Mouse (Mus musculus): ENCODE results near the gene Calml4. TPM values are rescaled to one million over a fixed set of nuclear protein-coding genes. Genes with fewer than 3 reads are reported as not detected.

Gene Calml4
- total and polyA plus RNA-seq, 3 experiments = 0.62 to 4.6 TPM; not detected in 1

- TF ChIP-seq RAD21 (IDR thresholded peaks at IDR 0.05; ENCODE audit: low read depth, low read length) = no peak
- no peak for TF ChIP-seq TAL1 (IDR thresholded peaks at IDR 0.05; ENCODE audit: low read length)
- no peak for TF ChIP-seq GABPA (IDR thresholded peaks at IDR 0.05; ENCODE audit: low read depth, low read length)
- TF ChIP-seq MYB (IDR thresholded peaks at IDR 0.05; ENCODE audit: low read depth, low read length) = no peak
- TF ChIP-seq MEF2A (IDR thresholded peaks at IDR 0.05; ENCODE audit: extremely low read depth, insufficient replicate concordance, low read depth, low read length, poor library complexity, severe bottlenecking) = no peak
- 0 out of 2 replicates have a peak, but pooled peaks have one; percentile 7 for TF ChIP-seq USF1 (IDR thresholded peaks at IDR 0.05; ENCODE audit: low read depth, low read length)
- TF ChIP-seq GATA1 (IDR thresholded peaks at IDR 0.05; ENCODE audit: low read depth, low read length) = no peak
- peak; percentile 95 to 98 for TF ChIP-seq POLR2A (IDR thresholded peaks at IDR 0.05; ENCODE audit: control insufficient read depth in 1 of 2, insufficient read depth in 1 of 2, low read depth in 1 of 2, low read length in 2 of 2, poor library complexity in 1 of 2)
- TF ChIP-seq E2F4 (IDR thresholded peaks at IDR 0.05; ENCODE audit: borderline replicate concordance, low read depth, low read length) = no peak
- no peak; the same call in 1 of the 2 replicates for TF ChIP-seq KAT2A (conservative IDR thresholded peaks at IDR 0.05; ENCODE audit: low read depth, low read length)
- TF ChIP-seq POLR2AphosphoS2 (IDR thresholded peaks at IDR 0.05; ENCODE audit: low read length) = peak; percentile 74; the same call in 1 of the 2 replicates
These were observed 46.3 kb upstream of the Calml4 start, which contains the start of gene Fem1b (continued) for GRCm38 (mm10) chr9:62811516-62812121.

GRCm38 (mm10) chr9:62812216-62813049 is 45.4 kb upstream of the Calml4 start:
- no peaks in the 10 kb centered on the region for H3K27me3 ChIP-seq (ENCODE audit: control insufficient read depth in 1 of 2, insufficient read depth in 2 of 2, low read length in 2 of 2)
- H3K27ac ChIP-seq (ENCODE audit: control insufficient read depth, low read depth, low read length) = peak overlapping the region; percentile 84
- peak; percentile 59 for DNase-seq (ENCODE audit: low read depth, low spot score)
- H3K4me3 ChIP-seq (ENCODE audit: control insufficient read depth in 1 of 2, insufficient read depth in 1 of 2, low read depth in 2 of 2, low read length in 2 of 2) = peak overlapping the region; percentile 73 to 85
- no peaks in the 10 kb centered on the region for H3K9me3 ChIP-seq (replicated peaks; ENCODE audit: insufficient read depth, low read length)
- no peak for TF ChIP-seq ELF1 (IDR thresholded peaks at IDR 0.05; ENCODE audit: low read depth, low read length)
- no peak for TF ChIP-seq CTCF (IDR thresholded peaks at IDR 0.05 in 2 of 3, conservative IDR thresholded peaks at IDR 0.05 in 1 of 3; ENCODE audit: control insufficient read depth in 1 of 3, insufficient read depth in 1 of 3, low read depth in 2 of 3, low read length in 3 of 3, poor library complexity in 1 of 3, severe bottlenecking in 1 of 3)
- peak; percentile 74 for TF ChIP-seq USF1 (IDR thresholded peaks at IDR 0.05; ENCODE audit: low read depth, low read length)
- peak; percentile 78 for TF ChIP-seq ZNF384 (IDR thresholded peaks at IDR 0.05; ENCODE audit: low read depth, low read length)
- TF ChIP-seq MXI1 (IDR thresholded peaks at IDR 0.05; ENCODE audit: low read depth, low read length) = peak; percentile 28; the same call in 1 of the 2 replicates
- H3K79me2 ChIP-seq (ENCODE audit: control insufficient read depth, insufficient read depth, low read length, poor library complexity) = peaks cover 43% of the 10 kb centered on the region
- peaks cover 0 to 36% of the 10 kb centered on the region in 2 experiments; a peak in 3 of 4 replicates for H3K36me3 ChIP-seq (ENCODE audit: control insufficient read depth in 1 of 2, insufficient read depth in 2 of 2, low read length in 2 of 2)
- H3K4me1 ChIP-seq (ENCODE audit: control insufficient read depth in 1 of 2, insufficient read depth in 2 of 2, low read length in 2 of 2) = peaks cover 20 to 23% of the 10 kb centered on the region in 2 experiments
- peak overlapping the region; percentile 81 for H3K9ac ChIP-seq (ENCODE audit: control insufficient read depth, low read depth, low read length, poor library complexity, severe bottlenecking)

- peaks cover 0 to 27% of the 10 kb centered on the region in 2 experiments; a peak in 2 of 4 replicates for H3K36me3 ChIP-seq (ENCODE audit: control insufficient read depth in 1 of 2, insufficient read depth in 2 of 2, low read length in 2 of 2)
- peaks cover 20 to 31% of the 10 kb centered on the region in 2 experiments for H3K4me1 ChIP-seq (ENCODE audit: control insufficient read depth in 1 of 2, insufficient read depth in 2 of 2, low read length in 2 of 2)
- TF ChIP-seq RCOR1 (IDR thresholded peaks at IDR 0.05; ENCODE audit: low read depth, low read length) = no peak
- TF ChIP-seq SIN3A (IDR thresholded peaks at IDR 0.05; ENCODE audit: low read length) = no peak
- TF ChIP-seq NRF1 (IDR thresholded peaks at IDR 0.05; ENCODE audit: insufficient read depth, low read depth, low read length, poor library complexity, severe bottlenecking) = no peak
- no peak for TF ChIP-seq TAL1 (IDR thresholded peaks at IDR 0.05; ENCODE audit: low read length)
- TF ChIP-seq CHD1 (IDR thresholded peaks at IDR 0.05; ENCODE audit: low read depth, low read length) = no peak
- TF ChIP-seq SMC3 (IDR thresholded peaks at IDR 0.05; ENCODE audit: low read depth, low read length) = no peak
- TF ChIP-seq ZKSCAN1 (IDR thresholded peaks at IDR 0.05; ENCODE audit: low read depth, low read length) = no peak
- no peak for TF ChIP-seq POLR2AphosphoS5 (IDR thresholded peaks at IDR 0.05; ENCODE audit: borderline replicate concordance, low read depth, low read length)
- no peak for TF ChIP-seq GABPA (IDR thresholded peaks at IDR 0.05; ENCODE audit: low read depth, low read length)
- no peak overlapping the region for H3K27ac ChIP-seq (ENCODE audit: control insufficient read depth, low read depth, low read length)
- H3K4me3 ChIP-seq (ENCODE audit: control insufficient read depth in 1 of 2, insufficient read depth in 1 of 2, low read depth in 2 of 2, low read length in 2 of 2) = no peak overlapping the region
- no peak overlapping the region for H3K9ac ChIP-seq (ENCODE audit: control insufficient read depth, low read depth, low read length, poor library complexity, severe bottlenecking)
- no peak for DNase-seq (ENCODE audit: low read depth, low spot score)
- peaks cover 21% of the 10 kb centered on the region for H3K79me2 ChIP-seq (ENCODE audit: control insufficient read depth, insufficient read depth, low read length, poor library complexity)
- no peaks in the 10 kb centered on the region for H3K9me3 ChIP-seq (replicated peaks; ENCODE audit: insufficient read depth, low read length)
- H3K27me3 ChIP-seq (ENCODE audit: control insufficient read depth in 1 of 2, insufficient read depth in 2 of 2, low read length in 2 of 2) = no peaks in the 10 kb centered on the region
These were observed 43.1 kb upstream of the Calml4 start for GRCm38 (mm10) chr9:62814751-62815150.

Measured in MEL (cell line).